Mouse (Mus musculus): ENCODE measurements around the gene Psmc3ip.

Psmc3ip gene

DNA sequence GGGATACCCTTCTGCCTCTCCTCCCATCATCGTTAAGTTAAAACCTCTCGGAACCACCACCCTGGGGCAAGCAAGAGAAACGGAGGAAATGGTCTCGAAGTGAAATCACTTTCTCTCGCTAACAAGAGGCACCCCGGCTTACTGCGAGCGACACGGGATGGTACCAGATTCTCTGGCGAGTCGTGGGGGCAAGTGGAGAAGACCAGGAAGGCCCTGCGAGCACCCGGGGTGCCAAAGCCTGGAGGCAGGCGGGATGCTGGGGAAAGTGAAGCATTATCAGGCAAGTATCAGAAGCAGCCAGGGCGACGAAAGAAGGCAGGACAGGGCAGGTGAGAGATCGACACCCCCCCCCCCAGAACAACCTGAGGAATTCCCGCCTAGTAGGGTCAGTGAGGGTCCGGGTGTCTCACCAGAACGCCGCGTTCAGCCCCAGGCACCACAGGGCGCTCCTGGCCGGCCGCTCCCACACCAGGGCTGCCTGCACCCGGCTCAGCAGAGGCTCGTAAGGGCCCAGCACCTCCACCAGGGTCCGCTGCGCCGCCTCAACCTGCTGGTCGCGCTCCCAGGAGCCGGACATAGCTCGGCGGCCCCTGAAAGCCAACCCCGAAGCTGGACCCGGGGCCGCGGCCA lies 24.0 kb upstream of the Psmc3ip start:
- DNase-seq (ENCODE audit: low spot score in 2 of 2) = no peak

DNA sequence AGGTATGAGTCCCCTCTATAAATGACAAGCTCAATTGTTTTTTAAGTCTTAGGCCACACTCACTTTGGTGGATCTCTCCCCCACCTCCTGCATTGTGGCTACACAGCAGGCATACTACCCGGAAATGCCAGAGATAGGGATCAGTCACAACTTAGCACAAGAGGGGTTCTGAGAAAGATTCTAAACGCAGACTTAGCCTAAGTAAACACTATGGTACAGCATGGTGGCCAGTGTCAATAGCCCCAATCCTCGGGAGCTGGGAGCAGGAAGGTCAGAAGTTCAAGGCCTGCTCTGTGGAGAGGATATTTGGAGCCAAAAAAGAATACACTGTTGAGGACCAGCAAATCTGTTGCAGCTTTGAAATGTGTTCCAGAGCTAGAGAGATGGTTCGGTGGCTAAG lies 22.9 kb upstream of the Psmc3ip start:
- DNase-seq (ENCODE audit: low spot score in 2 of 2) = no peak

DNA sequence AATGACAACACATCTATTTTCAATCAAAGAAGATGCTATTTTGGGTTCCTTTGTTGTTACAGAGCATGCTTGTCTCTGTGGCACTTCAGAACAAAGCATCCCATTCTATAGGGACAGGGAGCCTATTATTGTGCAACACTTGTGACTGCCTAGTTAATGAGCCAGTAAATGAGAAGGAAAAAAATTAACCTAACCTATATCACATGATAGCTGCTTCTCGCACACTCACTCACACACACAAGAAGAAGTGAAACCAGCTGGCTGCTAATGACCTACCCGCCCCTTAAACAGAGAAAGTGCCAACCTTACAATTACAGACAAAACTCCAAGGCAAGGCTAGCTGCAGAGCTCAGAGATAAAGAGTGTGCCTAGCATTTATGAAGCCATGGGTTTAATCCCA lies 20.3 kb upstream of the Psmc3ip start:
- no peak for DNase-seq (ENCODE audit: low spot score in 2 of 2)

- no peak for DNase-seq (ENCODE audit: low spot score in 2 of 2)
These were observed 16.9 kb upstream of the Psmc3ip start for GRCm38 (mm10) chr11:101112186-101112585.

DNA sequence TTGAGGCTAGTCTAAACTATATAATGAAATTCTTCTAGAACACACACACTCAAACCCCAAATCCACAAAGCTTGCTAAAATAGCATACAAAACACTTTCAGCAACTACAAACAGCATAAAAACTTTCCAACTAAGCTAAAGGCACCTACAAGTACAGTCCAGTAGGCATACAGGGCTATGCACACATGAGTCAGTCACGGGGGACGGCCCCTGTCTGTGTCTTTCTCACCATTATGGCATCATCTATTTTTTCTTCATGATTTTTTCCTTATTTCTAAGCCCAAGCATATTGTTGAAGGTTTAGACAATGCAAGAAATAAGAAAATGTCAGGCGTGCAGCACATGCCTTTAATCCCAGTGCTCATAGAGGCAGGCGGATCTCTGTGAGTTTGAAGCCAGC lies 15.9 kb upstream of the Psmc3ip start:
- no peak for DNase-seq (ENCODE audit: low spot score in 2 of 2)

DNA sequence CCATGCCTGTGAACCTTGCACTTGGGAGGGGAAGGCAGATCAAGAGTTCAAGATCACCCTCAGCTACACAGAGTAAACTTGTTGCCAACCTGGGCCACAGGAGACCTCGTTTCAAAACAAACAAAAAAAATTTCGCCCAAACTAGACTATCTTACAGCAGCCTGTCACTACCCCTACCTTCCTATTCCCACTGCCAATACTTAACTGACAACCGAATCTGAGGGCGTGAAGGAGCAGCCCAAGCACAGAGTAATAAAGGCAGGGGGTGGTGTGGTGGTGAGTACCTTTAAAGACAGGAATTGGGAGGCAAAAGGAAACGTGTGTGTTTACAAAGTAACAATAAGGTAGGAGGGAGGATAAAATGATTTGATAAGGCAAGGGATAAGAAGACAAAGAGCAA lies 15.5 kb upstream of the Psmc3ip start:
- no peak for DNase-seq (ENCODE audit: low spot score in 2 of 2)

GRCm38 (mm10) chr11:101109351-101109750 lies 14.1 kb upstream of the Psmc3ip start:
- no peak for DNase-seq (ENCODE audit: low spot score in 2 of 2)

DNA sequence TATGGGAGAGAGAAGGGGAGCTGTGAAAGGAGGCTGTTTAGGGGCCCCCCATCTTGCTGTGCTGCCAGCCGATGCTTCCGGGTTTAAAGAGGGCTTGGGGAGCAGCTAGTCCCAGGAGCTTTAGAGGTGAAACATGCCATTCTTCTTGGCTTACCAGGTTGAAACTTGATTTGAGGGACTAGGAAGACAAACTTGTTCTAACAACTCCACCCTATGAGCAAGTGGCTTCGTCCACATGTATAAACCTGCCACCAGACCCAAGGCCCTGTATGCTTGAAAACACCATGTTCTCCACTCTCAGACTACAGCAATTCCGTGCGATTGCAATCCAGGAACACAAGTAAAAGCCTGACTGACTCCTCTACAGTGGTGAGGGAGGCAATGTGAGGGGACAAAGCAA lies 7.8 kb upstream of the Psmc3ip start:
- peak in 1 of 2 experiments; percentile 53 for DNase-seq (ENCODE audit: low spot score in 2 of 2)

GRCm38 (mm10) chr11:101098231-101098630 lies 3.0 kb upstream of the Psmc3ip start:
- DNase-seq (ENCODE audit: low spot score in 2 of 2) = no peak

GRCm38 (mm10) chr11:101094930-101095313 lies 314 bp downstream of the Psmc3ip start:
- DNase-seq (ENCODE audit: low spot score in 2 of 2) = no peak

DNA sequence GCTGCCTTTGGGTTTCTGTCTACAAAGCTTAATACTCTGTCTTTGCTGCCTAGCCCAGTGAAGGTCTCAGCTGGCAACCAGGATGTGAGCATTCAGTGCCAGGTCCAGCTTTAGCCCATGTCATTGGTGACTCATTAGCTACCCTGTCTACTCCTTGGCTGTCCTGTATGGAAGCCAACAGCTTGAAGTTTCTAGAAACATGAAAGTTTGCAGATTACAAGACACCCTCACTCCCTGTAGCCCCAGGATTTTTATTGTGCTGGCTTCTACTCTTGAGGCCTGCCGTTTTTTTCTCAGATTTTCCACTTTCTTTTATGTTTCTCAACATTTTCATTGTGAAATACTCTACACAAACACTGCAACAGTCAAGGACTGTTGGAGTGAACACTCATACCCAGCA lies 5.3 kb downstream of the Psmc3ip start:
- DNase-seq (ENCODE audit: low spot score in 2 of 2) = no peak

- DNase-seq (ENCODE audit: low spot score in 2 of 2) = no peak
These were observed 7.6 kb downstream of the Psmc3ip start for GRCm38 (mm10) chr11:101087682-101088055.

- DNase-seq (ENCODE audit: low spot score in 2 of 2) = peak; percentile 54 to 87
These were observed 8.2 kb downstream of the Psmc3ip start, which contains the start of gene Mlx for GRCm38 (mm10) chr11:101086756-101087681. TSS of gene Mlx (plus strand) at chr11:101087277.

DNA sequence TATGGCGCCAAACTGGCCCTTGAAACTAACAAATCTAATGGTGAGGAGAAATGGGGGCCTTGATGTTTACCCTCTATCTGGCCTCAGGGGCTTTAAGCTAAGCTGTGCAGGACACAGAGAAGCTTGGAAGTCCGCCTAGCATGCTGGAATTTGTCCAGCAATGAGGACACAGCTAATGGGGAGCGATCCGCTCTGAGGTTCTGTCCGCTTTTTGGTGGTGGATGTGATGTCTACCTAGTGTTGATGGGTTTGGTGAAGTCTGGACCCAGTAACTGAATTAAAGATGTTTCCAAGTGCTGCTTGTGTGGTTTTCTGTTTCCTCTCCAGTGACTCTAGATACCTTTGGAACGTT lies 8.9 kb downstream of the Psmc3ip start:
- no peak for DNase-seq (ENCODE audit: low spot score in 2 of 2)

GRCm38 (mm10) chr11:101085617-101086322 lies 9.5 kb downstream of the Psmc3ip start:
- DNase-seq (ENCODE audit: low spot score in 2 of 2) = no peak

DNA sequence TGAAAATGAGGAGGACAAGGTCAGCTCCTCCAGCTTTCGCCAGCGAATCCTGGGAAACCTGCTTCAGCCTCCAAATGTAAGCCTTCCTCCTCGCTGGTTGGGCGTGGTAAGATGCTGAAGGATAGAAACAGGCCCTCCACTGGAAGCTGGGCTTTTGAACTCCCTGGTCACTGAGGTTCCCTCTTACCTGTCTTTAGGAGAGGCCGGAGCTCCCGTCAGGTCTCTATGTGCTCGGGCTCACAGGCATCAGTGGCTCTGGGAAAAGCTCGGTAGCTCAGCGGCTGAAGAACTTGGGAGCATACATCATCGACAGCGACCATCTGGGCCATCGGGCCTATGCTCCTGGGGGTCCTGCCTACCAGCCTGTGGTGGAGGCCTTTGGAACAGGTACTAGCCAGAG lies 10.4 kb downstream of the Psmc3ip start:
- no peak for DNase-seq (ENCODE audit: low spot score in 2 of 2)

DNA sequence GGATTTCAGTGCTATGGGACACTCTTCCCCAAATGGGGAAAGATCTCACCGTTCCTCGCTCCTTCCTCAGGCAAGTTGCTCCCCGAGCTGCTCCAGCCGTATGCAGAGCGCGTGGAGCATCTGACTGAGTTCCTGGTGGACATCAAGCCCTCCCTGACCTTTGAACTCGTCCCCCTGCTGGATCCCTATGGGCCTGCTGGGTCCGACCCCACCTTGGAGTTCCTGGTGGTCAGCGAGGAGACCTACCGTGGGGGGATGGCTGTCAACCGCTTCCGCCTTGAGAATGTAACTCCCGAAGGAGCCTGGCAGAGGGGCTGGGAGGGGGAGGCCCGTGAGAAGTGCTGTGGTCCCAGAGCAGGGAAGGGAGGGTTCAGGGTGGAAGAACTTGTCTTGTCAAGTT lies 11.0 kb downstream of the Psmc3ip start:
- no peak for DNase-seq (ENCODE audit: low spot score in 2 of 2)

DNA sequence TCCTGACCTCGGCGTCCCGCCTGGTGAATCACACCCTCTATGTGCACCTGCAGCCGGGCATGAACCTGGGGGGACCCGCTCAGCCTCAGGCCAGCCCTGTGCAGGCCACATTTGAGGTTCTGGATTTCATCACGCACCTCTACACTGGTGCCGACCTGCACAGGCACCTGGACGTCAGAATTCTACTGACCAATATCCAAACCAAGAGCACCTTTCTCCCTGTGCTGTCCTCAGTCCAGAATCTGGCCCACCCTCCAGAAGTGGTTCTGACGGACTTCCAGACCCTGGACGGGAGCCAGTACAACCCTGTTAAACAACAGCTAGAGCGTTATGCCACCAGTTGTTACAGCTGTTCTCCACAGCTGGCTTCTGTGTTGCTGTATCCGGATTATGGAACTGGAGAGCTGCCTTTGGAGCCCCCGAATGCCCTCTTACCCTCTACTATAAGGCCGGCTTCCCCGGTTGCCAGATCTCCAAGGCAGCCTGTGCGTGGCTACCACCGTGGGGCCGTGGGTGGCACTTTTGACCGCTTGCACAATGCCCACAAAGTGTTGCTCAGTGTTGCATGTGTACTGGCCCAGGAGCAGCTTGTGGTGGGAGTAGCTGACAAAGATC lies 12.0 kb downstream of the Psmc3ip start:
- no peak for DNase-seq (ENCODE audit: low spot score in 2 of 2)

GRCm38 (mm10) chr11:101082208-101083082 lies 12.8 kb downstream of the Psmc3ip start, which contains the start of gene Coasy:
TSS of gene Coasy (plus strand) at chr11:101082565.
- DNase-seq (ENCODE audit: low spot score in 2 of 2) = peak; percentile 76 to 81

GRCm38 (mm10) chr11:101081659-101082058 lies 13.6 kb downstream of the Psmc3ip start:
- DNase-seq (ENCODE audit: low spot score in 2 of 2) = no peak

- no peak for DNase-seq (ENCODE audit: low spot score in 2 of 2)
These were observed 14.8 kb downstream of the Psmc3ip start for GRCm38 (mm10) chr11:101080421-101080820.
